Mouse (Mus musculus): ENCODE results near the gene Abtb2. TPM values are rescaled to one million over a fixed set of nuclear protein-coding genes. Genes with fewer than 3 reads are reported as not detected.

The Abtb2 gene
- total RNA-seq, 1 experiment: 5.5 TPM

DNA sequence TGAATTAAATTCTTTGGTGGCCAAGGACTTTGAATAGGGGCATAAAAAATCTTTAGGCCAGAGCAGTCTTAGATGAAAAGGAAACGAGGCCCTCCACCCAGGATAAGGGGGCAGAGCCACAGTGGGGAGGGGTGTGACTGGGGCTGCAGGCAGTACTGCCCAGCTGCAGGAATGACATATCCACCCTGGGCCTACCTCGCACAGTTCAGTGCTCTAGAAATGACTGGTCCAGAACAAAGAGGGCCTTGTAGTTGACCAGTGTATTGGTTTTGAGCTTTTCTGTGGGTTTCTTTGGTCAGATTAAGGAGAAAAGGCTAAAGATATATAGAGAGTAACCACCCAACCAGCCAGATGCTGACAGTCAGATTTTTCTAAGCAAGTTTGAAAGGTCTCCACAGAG is 74.8 kb downstream of the Abtb2 start:
- TF ChIP-seq CHD2 (IDR thresholded peaks at IDR 0.05; ENCODE audit: low read depth, low read length): no peak
- no peak for TF ChIP-seq HCFC1 (IDR thresholded peaks at IDR 0.05; ENCODE audit: borderline replicate concordance, insufficient read depth, low read length)
- TF ChIP-seq ZC3H11A (IDR thresholded peaks at IDR 0.05; ENCODE audit: borderline replicate concordance, low read depth, low read length): no peak
- no peak for TF ChIP-seq ZNF384 (IDR thresholded peaks at IDR 0.05; ENCODE audit: low read depth, low read length)
- TF ChIP-seq MAFK (IDR thresholded peaks at IDR 0.05; ENCODE audit: insufficient read depth, low read depth, low read length): no peak
- no peak for DNase-seq (ENCODE audit: low read depth, low spot score)
- no peak overlapping the region for H3K9ac ChIP-seq (ENCODE audit: insufficient read depth, low read depth, low read length, poor library complexity, severe bottlenecking)
- no peak overlapping the region for H3K27ac ChIP-seq (ENCODE audit: insufficient read depth, low read depth, low read length, poor library complexity, severe bottlenecking)
- H3K4me1 ChIP-seq (ENCODE audit: control insufficient read depth in 2 of 2, insufficient read depth in 2 of 2, low read length in 2 of 2, poor library complexity in 1 of 2): no peaks in the 10 kb centered on the region
- no peaks in the 10 kb centered on the region for H3K36me3 ChIP-seq (ENCODE audit: control insufficient read depth, insufficient read depth, low read length, poor library complexity, severe bottlenecking)
- H3K9me3 ChIP-seq (ENCODE audit: control insufficient read depth, insufficient read depth, low read depth, low read length): no peaks in the 10 kb centered on the region
- no peak overlapping the region for H3K4me3 ChIP-seq (ENCODE audit: insufficient read depth in 1 of 2, low read depth in 1 of 2, low read length in 2 of 2, poor library complexity in 1 of 2, severe bottlenecking in 1 of 2)
- in situ Hi-C loops (cut with MboI; ENCODE audit: low sequenced_read_pairs in 2 of 2, unreplicated experiment in 2 of 2): no loop called here

DNA sequence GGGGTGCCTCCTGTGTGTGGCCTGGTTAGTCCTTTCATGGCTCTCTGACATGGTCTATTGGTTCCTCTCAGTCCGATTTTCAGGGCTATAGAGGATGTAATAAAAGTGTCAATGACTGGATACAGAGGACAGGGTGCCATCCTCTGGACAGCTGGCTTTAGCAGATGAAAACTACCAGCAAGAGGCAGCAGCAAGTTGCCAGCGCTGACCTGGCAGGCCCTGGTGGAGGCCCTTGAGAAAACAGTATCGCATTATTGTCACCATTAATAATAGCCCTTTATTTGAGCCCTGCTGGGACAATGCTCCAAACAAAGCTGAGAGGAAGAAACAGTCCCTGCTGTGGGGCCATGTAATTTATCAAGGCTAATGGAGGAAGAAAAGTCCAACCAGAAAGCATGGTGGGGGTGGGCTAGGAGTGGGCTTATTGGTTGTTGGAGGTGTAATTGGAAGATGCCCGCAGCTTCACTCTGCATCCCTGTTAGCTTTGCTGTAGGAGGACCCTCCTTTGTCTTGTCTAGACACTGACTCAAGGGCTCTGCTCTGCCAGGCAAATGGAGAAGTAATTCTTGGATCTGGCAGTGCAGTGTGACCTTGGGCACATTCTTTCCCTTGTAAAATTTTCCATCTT is 77.6 kb downstream of the Abtb2 start:
- DNase-seq (ENCODE audit: low read depth, low spot score): no peak
- no peaks in the 10 kb centered on the region for H3K9me3 ChIP-seq (ENCODE audit: control insufficient read depth, insufficient read depth, low read depth, low read length)
- H3K27ac ChIP-seq (ENCODE audit: insufficient read depth, low read depth, low read length, poor library complexity, severe bottlenecking): no peak overlapping the region
- no peak for TF ChIP-seq ZNF384 (IDR thresholded peaks at IDR 0.05; ENCODE audit: low read depth, low read length)
- no peak for TF ChIP-seq HCFC1 (IDR thresholded peaks at IDR 0.05; ENCODE audit: borderline replicate concordance, insufficient read depth, low read length)
- TF ChIP-seq MAFK (IDR thresholded peaks at IDR 0.05; ENCODE audit: insufficient read depth, low read depth, low read length): no peak
- no peak for TF ChIP-seq CHD2 (IDR thresholded peaks at IDR 0.05; ENCODE audit: low read depth, low read length)
- no peak for TF ChIP-seq ZC3H11A (IDR thresholded peaks at IDR 0.05; ENCODE audit: borderline replicate concordance, low read depth, low read length)
- H3K9ac ChIP-seq (ENCODE audit: insufficient read depth, low read depth, low read length, poor library complexity, severe bottlenecking): no peak overlapping the region
- in situ Hi-C loops (cut with MboI; ENCODE audit: low sequenced_read_pairs in 2 of 2, unreplicated experiment in 2 of 2): no loop called here
- H3K4me3 ChIP-seq (ENCODE audit: insufficient read depth in 1 of 2, low read depth in 1 of 2, low read length in 2 of 2, poor library complexity in 1 of 2, severe bottlenecking in 1 of 2): no peak overlapping the region
- H3K36me3 ChIP-seq (ENCODE audit: control insufficient read depth, insufficient read depth, low read length, poor library complexity, severe bottlenecking): no peaks in the 10 kb centered on the region
- H3K4me1 ChIP-seq (ENCODE audit: control insufficient read depth in 2 of 2, insufficient read depth in 2 of 2, low read length in 2 of 2, poor library complexity in 1 of 2): no peaks in the 10 kb centered on the region

DNA sequence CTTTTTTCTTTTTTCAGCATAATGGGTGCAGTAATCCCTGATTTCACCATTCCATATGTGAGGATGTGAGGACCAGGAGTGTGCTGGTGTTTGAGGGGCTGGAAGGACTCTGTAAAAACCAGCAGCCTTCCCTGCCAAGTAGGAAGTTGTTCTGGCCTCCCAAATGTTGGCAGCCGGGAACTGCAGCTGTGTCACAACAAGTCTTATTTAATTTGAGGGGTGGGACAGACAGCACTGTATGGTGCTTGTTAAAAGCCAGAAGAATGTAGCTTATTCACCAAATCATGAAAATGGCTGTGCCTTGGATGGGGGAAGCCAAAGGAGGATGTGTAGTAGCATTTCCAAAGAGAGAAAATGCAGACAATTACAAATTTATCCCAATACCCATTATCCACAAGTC is 78.3 kb downstream of the Abtb2 start:
- Histone ChIP-seq H3K9ac (ENCODE audit: insufficient read depth, low read depth, low read length, poor library complexity, severe bottlenecking) (no peak overlapping the region), H3K36me3 (ENCODE audit: control insufficient read depth, insufficient read depth, low read length, poor library complexity, severe bottlenecking) (no peaks in the 10 kb centered on the region), H3K4me3 (ENCODE audit: insufficient read depth in 1 of 2, low read depth in 1 of 2, low read length in 2 of 2, poor library complexity in 1 of 2, severe bottlenecking in 1 of 2) (no peak overlapping the region), H3K4me1 (ENCODE audit: control insufficient read depth in 2 of 2, insufficient read depth in 2 of 2, low read length in 2 of 2, poor library complexity in 1 of 2) (no peaks in the 10 kb centered on the region), H3K27ac (ENCODE audit: insufficient read depth, low read depth, low read length, poor library complexity, severe bottlenecking) (no peak overlapping the region), H3K9me3 (ENCODE audit: control insufficient read depth, insufficient read depth, low read depth, low read length) (no peaks in the 10 kb centered on the region)
- DNase-seq (ENCODE audit: low read depth, low spot score): no peak
- TF ChIP-seq CHD2 (IDR thresholded peaks at IDR 0.05; ENCODE audit: low read depth, low read length): no peak
- no peak for TF ChIP-seq ZC3H11A (IDR thresholded peaks at IDR 0.05; ENCODE audit: borderline replicate concordance, low read depth, low read length)
- no peak for TF ChIP-seq MAFK (IDR thresholded peaks at IDR 0.05; ENCODE audit: insufficient read depth, low read depth, low read length)
- TF ChIP-seq ZNF384 (IDR thresholded peaks at IDR 0.05; ENCODE audit: low read depth, low read length): no peak
- no peak for TF ChIP-seq HCFC1 (IDR thresholded peaks at IDR 0.05; ENCODE audit: borderline replicate concordance, insufficient read depth, low read length)
- in situ Hi-C loops (cut with MboI; ENCODE audit: low sequenced_read_pairs in 2 of 2, unreplicated experiment in 2 of 2): no loop called here

DNA sequence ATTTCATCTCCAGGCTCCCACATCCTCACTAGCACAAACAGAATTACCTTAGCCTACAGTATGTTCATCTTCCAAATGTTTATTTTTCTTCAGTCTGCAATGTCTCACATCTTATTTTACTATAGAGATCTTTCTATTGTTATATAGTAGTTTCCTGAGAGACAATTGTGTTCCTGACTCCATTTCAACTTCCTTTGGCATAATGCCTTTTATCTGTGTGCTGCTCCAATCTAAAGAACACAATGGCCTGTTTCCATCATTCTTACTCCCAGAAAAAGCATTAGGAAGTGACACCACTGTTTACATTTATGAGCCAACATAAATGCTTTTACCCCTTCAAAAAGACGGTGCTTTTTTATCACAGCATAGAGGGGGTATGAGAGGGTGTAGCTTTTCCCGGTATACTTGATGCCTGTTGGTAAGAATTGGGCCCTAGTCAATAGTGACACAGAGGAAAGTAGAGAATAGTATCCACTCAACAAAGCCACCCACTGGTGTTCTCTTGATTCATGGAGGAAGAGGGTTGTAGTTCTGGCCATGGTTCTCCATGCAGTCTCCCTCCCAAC is 84.3 kb downstream of the Abtb2 start:
- no peaks in the 10 kb centered on the region for H3K4me1 ChIP-seq (ENCODE audit: control insufficient read depth in 2 of 2, insufficient read depth in 2 of 2, low read length in 2 of 2, poor library complexity in 1 of 2)
- H3K27ac ChIP-seq (ENCODE audit: insufficient read depth, low read depth, low read length, poor library complexity, severe bottlenecking): no peak overlapping the region
- no peak for DNase-seq (ENCODE audit: low read depth, low spot score)
- no peak overlapping the region for H3K4me3 ChIP-seq (ENCODE audit: insufficient read depth in 1 of 2, low read depth in 1 of 2, low read length in 2 of 2, poor library complexity in 1 of 2, severe bottlenecking in 1 of 2)
- no peaks in the 10 kb centered on the region for H3K36me3 ChIP-seq (ENCODE audit: control insufficient read depth, insufficient read depth, low read length, poor library complexity, severe bottlenecking)
- in situ Hi-C loops (cut with MboI; ENCODE audit: low sequenced_read_pairs in 2 of 2, unreplicated experiment in 2 of 2): no loop called here
- TF ChIP-seq MAFK (IDR thresholded peaks at IDR 0.05; ENCODE audit: insufficient read depth, low read depth, low read length) (no peak), ZC3H11A (IDR thresholded peaks at IDR 0.05; ENCODE audit: borderline replicate concordance, low read depth, low read length) (no peak), CHD2 (IDR thresholded peaks at IDR 0.05; ENCODE audit: low read depth, low read length) (no peak), HCFC1 (IDR thresholded peaks at IDR 0.05; ENCODE audit: borderline replicate concordance, insufficient read depth, low read length) (no peak)
- no peak overlapping the region for H3K9ac ChIP-seq (ENCODE audit: insufficient read depth, low read depth, low read length, poor library complexity, severe bottlenecking)
- H3K9me3 ChIP-seq (ENCODE audit: control insufficient read depth, insufficient read depth, low read depth, low read length): no peaks in the 10 kb centered on the region

All from ES-E14 (cell line).